Mouse (Mus musculus): Measurements from ENCODE around the gene Ankle2. TPM values are rescaled to one million over a fixed set of nuclear protein-coding genes. Genes with fewer than 3 reads are reported as not detected.

The Ankle2 gene
- polyA plus RNA-seq (2014; fragmentation: Illumina TruSeq; extraction: RNeasy Lipid Tissue Mini Kit (QIAGEN cat#74804); ENCODE audit: insufficient read depth, low read depth, low replicate concordance): 9.2 TPM

DNA sequence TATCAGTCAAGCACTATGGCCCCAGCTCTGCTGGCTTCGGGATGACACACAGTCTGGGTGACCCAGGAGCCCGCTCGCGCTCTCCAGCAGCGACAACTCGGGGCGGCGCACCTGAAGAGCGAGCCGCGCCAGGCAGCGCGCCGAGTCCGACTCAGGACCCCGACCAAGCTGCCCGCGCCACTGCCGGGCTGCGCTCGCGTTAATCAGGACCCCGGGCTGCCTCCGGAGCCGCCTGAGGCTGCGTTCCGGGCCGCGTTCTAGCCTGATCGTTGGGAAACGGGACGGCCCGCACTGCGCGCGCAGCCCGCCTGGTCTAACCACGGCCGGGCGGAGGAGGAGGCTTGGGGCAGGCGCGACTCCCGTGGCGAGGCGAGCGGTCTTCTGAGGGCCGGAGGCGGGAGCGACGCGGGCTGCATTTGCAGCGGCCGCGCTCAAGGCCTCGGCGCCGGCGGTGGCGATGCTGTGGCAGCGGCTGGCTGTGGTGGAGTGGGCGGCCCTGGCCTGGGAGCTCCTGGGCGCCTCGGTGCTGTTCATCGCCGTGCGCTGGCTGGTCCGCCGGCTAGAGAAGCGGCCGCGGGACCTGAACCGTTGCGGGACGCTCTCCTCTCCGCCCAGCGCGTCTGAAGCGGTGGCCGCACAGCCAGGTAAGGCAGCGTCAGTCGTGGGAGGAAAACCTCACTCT is at the start of gene Ankle2:
Gene Ankle2 (plus strand): TSS at position 225 of the 682 bp plus-strand sequence.

DNA sequence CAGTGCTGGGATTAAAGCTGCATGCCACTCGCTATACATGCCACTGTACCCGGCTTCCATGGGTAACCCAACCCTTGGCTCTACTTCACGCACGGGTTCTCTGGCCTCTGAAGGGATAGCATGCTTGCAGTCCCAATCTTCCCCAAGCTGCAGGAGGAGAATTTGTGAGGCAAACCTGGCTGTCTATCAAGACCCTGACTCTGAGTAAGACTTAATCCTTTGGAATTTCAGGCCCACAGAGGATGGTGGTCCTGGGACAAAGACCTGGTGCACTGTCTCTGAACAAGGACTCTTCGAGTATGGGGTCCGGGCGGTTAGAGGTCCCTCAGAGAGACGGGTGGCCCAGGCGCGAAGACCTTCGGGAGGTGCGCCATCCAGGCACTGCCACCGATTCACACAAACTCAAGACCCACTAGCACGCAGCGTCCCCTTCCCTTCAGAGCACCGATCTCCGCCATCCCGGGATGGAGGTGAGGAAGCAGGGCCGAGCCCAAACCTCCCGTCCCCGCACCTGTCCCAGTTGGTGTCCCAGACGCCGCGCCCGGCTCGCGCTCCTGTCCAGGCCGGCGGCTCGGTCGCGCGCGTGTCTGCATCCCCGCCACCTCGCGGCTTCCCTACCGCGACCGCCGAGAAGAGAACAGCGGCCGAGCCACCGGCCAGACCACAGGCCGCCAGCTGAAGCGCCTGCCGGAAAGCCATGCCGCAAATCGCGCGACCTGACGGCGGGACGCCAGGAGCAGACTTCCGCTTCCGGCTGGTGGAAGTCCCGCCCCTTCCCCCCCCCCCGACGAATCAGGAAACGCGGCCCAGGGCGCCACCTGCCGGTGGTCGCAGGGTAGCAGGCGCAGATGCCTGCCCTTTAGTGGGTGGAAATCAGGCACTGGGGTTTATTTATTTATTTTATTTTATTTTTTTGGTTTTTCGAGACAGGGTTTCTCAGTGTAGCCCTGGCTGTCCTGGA is 38.6 kb downstream of the Ankle2 start, which contains the start of gene Pgam5:
Gene Pgam5 (minus strand): TSS at position 773 of the 961 bp plus-strand sequence.

GRCm38 (mm10) chr5:110285770-110286445 is 55.1 kb downstream of the Ankle2 start, which contains the start of the genes Pxmp2 and Pole:
TSS of gene Pxmp2 (minus strand) at chr5:110286186.
TSS of gene Pole (plus strand) at chr5:110286306.

Other genes with a start within 250 kb of the Ankle2 start
- gene Zfp932, start 234.5 kb upstream of the Ankle2 start, polyA plus RNA-seq (2014; fragmentation: Illumina TruSeq; extraction: RNeasy Lipid Tissue Mini Kit (QIAGEN cat#74804); ENCODE audit: insufficient read depth, low read depth, low replicate concordance): 13.1 TPM
- 1.9 TPM for gene Gm17655, start 158.5 kb upstream of the Ankle2 start, polyA plus RNA-seq (2014; fragmentation: Illumina TruSeq; extraction: RNeasy Lipid Tissue Mini Kit (QIAGEN cat#74804); ENCODE audit: insufficient read depth, low read depth, low replicate concordance)
- 0.23 TPM for gene Gm35315, start 136.6 kb upstream of the Ankle2 start, polyA plus RNA-seq (2014; fragmentation: Illumina TruSeq; extraction: RNeasy Lipid Tissue Mini Kit (QIAGEN cat#74804); ENCODE audit: insufficient read depth, low read depth, low replicate concordance)
- 0.45 TPM for gene Plcxd1, start 131.0 kb upstream of the Ankle2 start, polyA plus RNA-seq (2014; fragmentation: Illumina TruSeq; extraction: RNeasy Lipid Tissue Mini Kit (QIAGEN cat#74804); ENCODE audit: insufficient read depth, low read depth, low replicate concordance)
- gene Gtpbp6, start 122.8 kb upstream of the Ankle2 start, polyA plus RNA-seq (2014; fragmentation: Illumina TruSeq; extraction: RNeasy Lipid Tissue Mini Kit (QIAGEN cat#74804); ENCODE audit: insufficient read depth, low read depth, low replicate concordance): 32.5 TPM
- 2.1 TPM for gene Zfp605, start 120.9 kb upstream of the Ankle2 start, polyA plus RNA-seq (2014; fragmentation: Illumina TruSeq; extraction: RNeasy Lipid Tissue Mini Kit (QIAGEN cat#74804); ENCODE audit: insufficient read depth, low read depth, low replicate concordance)
- gene Chfr, start 95.2 kb upstream of the Ankle2 start, polyA plus RNA-seq (2014; fragmentation: Illumina TruSeq; extraction: RNeasy Lipid Tissue Mini Kit (QIAGEN cat#74804); ENCODE audit: insufficient read depth, low read depth, low replicate concordance): 17.1 TPM
- 7.1 TPM for gene Golga3, start 54.3 kb upstream of the Ankle2 start, polyA plus RNA-seq (2014; fragmentation: Illumina TruSeq; extraction: RNeasy Lipid Tissue Mini Kit (QIAGEN cat#74804); ENCODE audit: insufficient read depth, low read depth, low replicate concordance)
- 16.7 TPM for gene Pgam5, start 38.9 kb downstream of the Ankle2 start, polyA plus RNA-seq (2014; fragmentation: Illumina TruSeq; extraction: RNeasy Lipid Tissue Mini Kit (QIAGEN cat#74804); ENCODE audit: insufficient read depth, low read depth, low replicate concordance)
- gene Pxmp2, start 55.2 kb downstream of the Ankle2 start, polyA plus RNA-seq (2014; fragmentation: Illumina TruSeq; extraction: RNeasy Lipid Tissue Mini Kit (QIAGEN cat#74804); ENCODE audit: insufficient read depth, low read depth, low replicate concordance): 21.2 TPM
- gene Pole, start 55.3 kb downstream of the Ankle2 start, polyA plus RNA-seq (2014; fragmentation: Illumina TruSeq; extraction: RNeasy Lipid Tissue Mini Kit (QIAGEN cat#74804); ENCODE audit: insufficient read depth, low read depth, low replicate concordance): 1.0 TPM
- 0.56 TPM for gene P2rx2, start 112.2 kb downstream of the Ankle2 start, polyA plus RNA-seq (2014; fragmentation: Illumina TruSeq; extraction: RNeasy Lipid Tissue Mini Kit (QIAGEN cat#74804); ENCODE audit: insufficient read depth, low read depth, low replicate concordance)
- gene Lrcol1, start 113.7 kb downstream of the Ankle2 start, polyA plus RNA-seq (2014; fragmentation: Illumina TruSeq; extraction: RNeasy Lipid Tissue Mini Kit (QIAGEN cat#74804); ENCODE audit: insufficient read depth, low read depth, low replicate concordance): 0.40 TPM
- gene Fbrsl1, start 217.5 kb downstream of the Ankle2 start, polyA plus RNA-seq (2014; fragmentation: Illumina TruSeq; extraction: RNeasy Lipid Tissue Mini Kit (QIAGEN cat#74804); ENCODE audit: insufficient read depth, low read depth, low replicate concordance): 12.8 TPM